In the genomic region with DNA sequence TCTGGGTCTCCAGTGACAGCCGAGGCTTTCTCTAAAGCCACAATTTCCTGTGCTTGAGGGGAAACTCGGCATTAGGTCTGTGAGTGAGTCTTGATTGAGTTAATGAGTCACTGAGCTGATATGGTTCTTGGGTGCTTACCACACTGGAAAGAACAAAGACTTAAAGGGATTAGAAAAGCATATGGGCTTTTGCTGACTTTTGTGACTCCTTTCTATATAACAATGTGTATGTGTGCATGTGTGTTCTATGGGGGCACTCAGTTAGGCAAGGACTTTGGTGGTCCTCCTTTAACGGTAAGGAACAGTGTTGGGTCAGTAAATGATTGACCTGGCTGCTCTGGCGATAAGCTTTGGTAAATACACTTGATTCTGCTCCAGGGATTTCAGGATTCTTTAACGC, we compare ENCODE assay signal across 10 mouse cellular contexts. TPM values are rescaled to one million over a fixed set of nuclear protein-coding genes. Genes with fewer than 3 reads are reported as not detected.
A peak's percentile ranks its signal among the peaks of the same experiment; 100 is the strongest.
DNase-seq lines count a peak whose midpoint lies in the region; ATAC-seq and TF ChIP-seq lines count a peak whose summit lies in the region.
"Had no signal": no experiment of that assay in that cellular context is flagged by ENCODE, and none has a peak within 500 bp of the region (broad histone marks: within the 10 kb centered on the region; RNA-seq: fewer than 3 reads in every experiment).

No protein-coding gene starts in this region.

- no peaks in the 10 kb centered on the region for H3K36me3 ChIP-seq in lung, postnatal 0 days (ENCODE audit: insufficient read depth, low read length)
- no peaks in the 10 kb centered on the region for H3K36me3 ChIP-seq in intestine, postnatal 0 days (ENCODE audit: control insufficient read depth, insufficient read depth)
- H3K36me3 ChIP-seq in liver, embryonic 11.5 days (ENCODE audit: control insufficient read depth, insufficient read depth, low read length), result no peaks in the 10 kb centered on the region
- H3K36me3 ChIP-seq in stomach, postnatal 0 days (ENCODE audit: control insufficient read depth, insufficient read depth, low read length), result no peaks in the 10 kb centered on the region
- H3K36me3 ChIP-seq in thymus, adult 2 months (ENCODE audit: control insufficient read depth, insufficient read depth, low read length), result no peaks in the 10 kb centered on the region

- no peak for TF ChIP-seq POLR2A in thymus, adult 2 months (IDR thresholded peaks at IDR 0.05; ENCODE audit: control insufficient read depth, extremely low read depth, insufficient read depth, low read length, poor library complexity)

- H3K27me3 ChIP-seq in lung, postnatal 0 days (replicated peaks; ENCODE audit: insufficient read depth, low read length), result no peaks in the 10 kb centered on the region
- no peaks in the 10 kb centered on the region for H3K27me3 ChIP-seq in intestine, postnatal 0 days (replicated peaks; ENCODE audit: control insufficient read depth, insufficient read depth, low read length)
- H3K27me3 ChIP-seq in liver, embryonic 11.5 days (replicated peaks; ENCODE audit: control insufficient read depth, insufficient read depth, low read length), result no peaks in the 10 kb centered on the region
- H3K27me3 ChIP-seq in stomach, postnatal 0 days (ENCODE audit: control insufficient read depth, insufficient read depth, low read length), result no peaks in the 10 kb centered on the region
- H3K27me3 ChIP-seq in thymus, adult 2 months (ENCODE audit: control insufficient read depth, insufficient read depth, low read length), result no peaks in the 10 kb centered on the region

- H3K4me2 ChIP-seq in lung, postnatal 0 days (replicated peaks; ENCODE audit: low read depth, low read length), result no peak overlapping the region
- peak overlapping the region; percentile 43 for H3K4me2 ChIP-seq in intestine, postnatal 0 days (replicated peaks; ENCODE audit: low read depth)
- peak overlapping the region; percentile 48 for H3K4me2 ChIP-seq in liver, embryonic 11.5 days
- no peak overlapping the region for H3K4me2 ChIP-seq in stomach, postnatal 0 days (replicated peaks; ENCODE audit: low read depth)

- intact Hi-C loops in left cerebral cortex, postnatal 4 days (cut with DNase I), result no loop called here

- peak; percentile 75 for DNase-seq in lung, postnatal 0 days (ENCODE audit: low spot score)
- no peak for DNase-seq in lung, adult 18-20 months
- no peak for DNase-seq in liver, embryonic 11.5 days (ENCODE audit: low spot score)
- DNase-seq in stomach, postnatal 0 days (ENCODE audit: low spot score), result peak; percentile 31
- DNase-seq in frontal cortex, postnatal 14 days (ENCODE audit: low spot score in 2 of 2), result no peak
- no peak for DNase-seq in thymus, adult 2 months
- DNase-seq in left cerebral cortex, postnatal 4 days, result no peak
- DNase-seq: heart, adult 11 months; retina, postnatal 1 day had no signal

- H3K4me3 ChIP-seq in lung, postnatal 0 days (ENCODE audit: low read depth, low read length), result no peak overlapping the region
- H3K4me3 ChIP-seq in intestine, postnatal 0 days (ENCODE audit: low read depth, low read length), result no peak overlapping the region
- H3K4me3 ChIP-seq in liver, embryonic 11.5 days (ENCODE audit: low read depth, low read length), result no peak overlapping the region; the same call in 1 of the 2 replicates
- no peak overlapping the region for H3K4me3 ChIP-seq in stomach, postnatal 0 days (ENCODE audit: low read depth, low read length)
- H3K4me3 ChIP-seq in thymus, adult 2 months (ENCODE audit: control insufficient read depth, insufficient read depth, low read length), result no peak overlapping the region

- H3K9me3 ChIP-seq in lung, postnatal 0 days (ENCODE audit: low read length), result no peaks in the 10 kb centered on the region
- no peaks in the 10 kb centered on the region for H3K9me3 ChIP-seq in intestine, postnatal 0 days (ENCODE audit: control insufficient read depth)
- H3K9me3 ChIP-seq in liver, embryonic 11.5 days (ENCODE audit: control insufficient read depth, low read length), result no peaks in the 10 kb centered on the region
- H3K9me3 ChIP-seq in stomach, postnatal 0 days (ENCODE audit: control insufficient read depth, low read length), result no peaks in the 10 kb centered on the region

- peak overlapping the region; percentile 22; the same call in 1 of the 2 replicates for H3K27ac ChIP-seq in lung, postnatal 0 days (ENCODE audit: low read length)
- no peak overlapping the region for H3K27ac ChIP-seq in intestine, postnatal 0 days (ENCODE audit: low read depth, low read length)
- no peak overlapping the region for H3K27ac ChIP-seq in liver, embryonic 11.5 days (ENCODE audit: low read depth, low read length)
- no peak overlapping the region for H3K27ac ChIP-seq in stomach, postnatal 0 days (replicated peaks)
- no peak overlapping the region for H3K27ac ChIP-seq in thymus, adult 2 months (ENCODE audit: control insufficient read depth, insufficient read depth, low read length)

- H3K9ac ChIP-seq in lung, postnatal 0 days (replicated peaks; ENCODE audit: low read depth), result no peak overlapping the region
- no peak overlapping the region for H3K9ac ChIP-seq in intestine, postnatal 0 days (ENCODE audit: low read depth, low read length)
- no peak overlapping the region for H3K9ac ChIP-seq in liver, embryonic 11.5 days (ENCODE audit: low read depth, low read length)
- H3K9ac ChIP-seq in stomach, postnatal 0 days (ENCODE audit: low read length), result no peak overlapping the region

- no peak for TF ChIP-seq CTCF in lung, postnatal 0 days (IDR thresholded peaks at IDR 0.05)
- no peak for TF ChIP-seq CTCF in intestine, postnatal 0 days (IDR thresholded peaks at IDR 0.05; ENCODE audit: low read depth)
- TF ChIP-seq CTCF in stomach, postnatal 0 days (IDR thresholded peaks at IDR 0.05; ENCODE audit: low read depth), result no peak
- TF ChIP-seq CTCF in thymus, adult 2 months (IDR thresholded peaks at IDR 0.05; ENCODE audit: borderline replicate concordance, control insufficient read depth, extremely low read depth, insufficient read depth, low read length, poor library complexity), result no peak

- 0 out of 2 replicates have a peak, but pooled peaks cover 2% of the 10 kb centered on the region for H3K4me1 ChIP-seq in lung, postnatal 0 days (ENCODE audit: insufficient read depth, low read depth, low read length)
- no peaks in the 10 kb centered on the region for H3K4me1 ChIP-seq in intestine, postnatal 0 days (replicated peaks; ENCODE audit: control insufficient read depth, insufficient read depth, low read length)
- no peaks in the 10 kb centered on the region for H3K4me1 ChIP-seq in liver, embryonic 11.5 days (replicated peaks; ENCODE audit: control insufficient read depth, insufficient read depth, low read length)
- no peaks in the 10 kb centered on the region for H3K4me1 ChIP-seq in stomach, postnatal 0 days (replicated peaks; ENCODE audit: control insufficient read depth, insufficient read depth)
- no peaks in the 10 kb centered on the region for H3K4me1 ChIP-seq in thymus, adult 2 months (replicated peaks; ENCODE audit: control insufficient read depth, insufficient read depth, low read length)

- TF ChIP-seq EP300 in lung, postnatal 0 days (IDR thresholded peaks at IDR 0.05), result no peak
- no peak for TF ChIP-seq EP300 in stomach, postnatal 0 days (optimal IDR thresholded peaks at IDR 0.05)

- 28% methylated on average over 5 of the region's 5 CpGs for WGBS in lung, postnatal 0 days
- 21% methylated on average over 5 of the region's 5 CpGs for WGBS in intestine, postnatal 0 days
- WGBS in liver, embryonic 11.5 days, result 34% methylated on average over 5 of the region's 5 CpGs
- 32% methylated on average over 5 of the region's 5 CpGs for WGBS in stomach, postnatal 0 days
- WGBS in thymus, adult 2 months, result 47% methylated on average over 5 of the region's 5 CpGs

- peak; percentile 67 for ATAC-seq in lung, postnatal 0 days
- ATAC-seq in intestine, postnatal 0 days, result peak; percentile 73
- 0 out of 2 replicates have a peak, but pooled peaks have one; percentile 31 for ATAC-seq in liver, embryonic 11.5 days (replicated peaks; ENCODE audit: low FRiP score)
- peak; percentile 85 for ATAC-seq in stomach, postnatal 0 days (ENCODE audit: low FRiP score, low TSS enrichment)

RNA-seq across cellular contexts. Expression of a gene that starts 0.9 kb away (rescaled TPM):
- 54.2 and 66.7 TPM in 2 replicates for polyA plus RNA-seq in lung, postnatal 0 days (2015; fragmentation: Nextera tagmentation; extraction: Ambion mirVana)
- polyA plus RNA-seq in intestine, postnatal 0 days (2015; fragmentation: Nextera tagmentation; extraction: Ambion mirVana), result 9.2 and 9.5 TPM in 2 replicates
- 24.3 and 25.9 TPM in 2 replicates for polyA plus RNA-seq in liver, embryonic 11.5 days (2014; fragmentation: Nextera tagmentation; extraction: Ambion mirVana)
- polyA plus RNA-seq in stomach, postnatal 0 days (2015; fragmentation: Nextera tagmentation; extraction: Ambion mirVana), result 9.7 and 13.2 TPM in 2 replicates
- polyA plus RNA-seq in thymus, adult 2 months (2012; rRNA removed), result 0.94 and 1.8 TPM in 2 replicates
- total RNA-seq in left cerebral cortex, postnatal 4 days (2021), result 10 to 100 TPM; 10.9 to 11.9 TPM

RNA-seq across cellular contexts. Expression of a gene that starts 57.5 kb away (rescaled TPM):
- polyA plus RNA-seq in lung, postnatal 0 days (2015; fragmentation: Nextera tagmentation; extraction: Ambion mirVana), result 0.15 and 0.20 TPM in 2 replicates
- polyA plus RNA-seq in intestine, postnatal 0 days (2015; fragmentation: Nextera tagmentation; extraction: Ambion mirVana), result 2.3 and 2.4 TPM in 2 replicates
- 3.5 and 3.8 TPM in 2 replicates for polyA plus RNA-seq in liver, embryonic 11.5 days (2014; fragmentation: Nextera tagmentation; extraction: Ambion mirVana)
- polyA plus RNA-seq in stomach, postnatal 0 days (2015; fragmentation: Nextera tagmentation; extraction: Ambion mirVana), result 2.2 and 2.4 TPM in 2 replicates
- 13.8 and 16.2 TPM in 2 replicates for polyA plus RNA-seq in thymus, adult 2 months (2012; rRNA removed)
- 10 to 100 TPM; 72.0 to 77.1 TPM for total RNA-seq in left cerebral cortex, postnatal 4 days (2021)

Comparison
In these comparisons a context has a peak if more than half of its experiments do, and no peak if none do; other contexts are left out.
1. DNase-seq: peak in lung, postnatal 0 days (single experiment) and stomach, postnatal 0 days (single experiment); none in lung, adult 18-20 months (0 of 2), liver, embryonic 11.5 days (single experiment), frontal cortex, postnatal 14 days (0 of 2), thymus, adult 2 months (single experiment) and left cerebral cortex, postnatal 4 days (single experiment).
2. ATAC-seq: peak in every context shown above with its lines; median percentile 85 in stomach, postnatal 0 days; 73 in intestine, postnatal 0 days; 67 in lung, postnatal 0 days; 31 in liver, embryonic 11.5 days.
3. H3K4me2 ChIP-seq: peak in intestine, postnatal 0 days (single experiment) and liver, embryonic 11.5 days (single experiment); none in lung, postnatal 0 days (single experiment) and stomach, postnatal 0 days (single experiment).